Mouse (Mus musculus) right cerebral cortex, postnatal 14 days (tissue): ENCODE results near the gene Mybphl.

ENCODE experiments used
- DNase-seq: peaks from one replicate; pipeline ENCODE4 v3.0.0; 2022

The Mybphl gene

DNA sequence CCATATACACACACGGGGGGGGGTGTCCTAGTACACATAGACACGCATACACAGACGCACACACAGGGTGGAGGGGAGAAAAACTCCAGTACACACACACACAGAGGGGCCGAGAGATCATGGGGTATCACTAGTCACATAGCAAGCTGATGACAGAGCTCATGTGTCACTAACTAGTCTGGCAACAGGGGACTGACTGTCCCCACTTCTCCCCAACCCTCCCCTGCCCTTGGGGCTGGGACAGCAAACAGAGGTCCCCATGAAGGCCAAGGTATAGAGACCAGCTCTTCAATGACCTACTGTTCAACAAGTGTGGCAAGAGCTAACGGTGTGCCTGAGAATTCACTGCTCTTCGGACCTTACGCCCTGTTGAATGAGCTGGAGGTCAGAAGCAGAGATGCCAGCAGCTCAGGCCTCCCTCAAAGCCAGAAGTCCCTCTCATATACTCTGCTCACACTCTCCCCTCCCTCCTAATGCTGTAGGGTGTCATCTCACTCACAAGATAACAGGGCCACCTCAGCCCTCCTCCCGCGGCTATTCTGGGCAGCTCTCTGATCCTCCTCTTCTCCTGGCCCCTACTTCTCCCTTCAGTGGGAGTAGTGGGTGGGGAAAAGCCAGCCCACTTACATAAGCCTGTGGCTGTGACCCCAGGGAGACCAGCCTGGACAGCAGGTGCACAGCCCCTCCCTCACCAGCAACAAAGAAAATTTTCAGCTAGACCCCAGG is at the start of gene Mybphl:
Gene Mybphl (plus strand): TSS at position 642 of the 726 bp plus-strand sequence.
- DNase-seq: no peak

- no peak for DNase-seq
Observed at GRCm38 (mm10) chr3:108318517-108318916, 46.2 kb upstream of the Mybphl start.

DNA sequence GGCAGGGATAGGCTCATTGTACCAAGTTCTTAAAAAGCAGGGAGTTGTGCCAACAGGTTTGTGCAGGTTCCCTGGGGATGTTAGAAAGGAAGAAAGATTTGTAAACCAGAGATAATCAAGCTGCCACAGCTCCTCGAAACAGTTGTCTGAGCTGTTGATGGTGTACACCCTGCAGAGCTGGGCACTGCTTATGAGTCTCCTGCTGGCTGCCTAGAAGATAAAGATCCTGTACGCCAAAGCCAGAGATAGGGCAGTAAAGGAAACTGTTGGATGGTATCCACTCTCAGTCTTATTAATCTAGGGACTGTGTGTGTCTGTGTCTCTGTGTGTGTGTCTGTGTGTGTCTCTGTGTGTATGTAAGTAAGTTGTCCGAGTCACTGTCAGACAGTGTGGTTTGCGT is 43.0 kb upstream of the Mybphl start:
- DNase-seq: no peak

DNA sequence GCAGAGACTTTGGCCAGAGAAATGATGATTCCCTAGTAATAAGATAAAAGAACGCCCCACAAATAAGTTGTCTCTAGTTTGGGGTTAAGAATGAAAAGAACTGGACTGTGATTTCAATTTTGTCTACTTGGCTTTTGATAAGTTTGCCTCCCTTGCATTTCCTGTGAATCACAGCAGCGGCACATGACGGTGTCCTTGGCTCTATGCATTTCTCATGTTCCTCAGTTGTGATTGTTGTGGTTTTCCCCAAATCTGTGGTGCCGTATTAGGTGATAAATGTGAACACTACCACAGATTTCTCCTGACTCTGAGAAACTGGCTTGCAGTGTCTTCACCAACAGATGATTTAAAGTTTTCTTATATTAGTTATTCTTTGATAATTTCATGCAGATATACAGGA is 42.6 kb upstream of the Mybphl start:
- DNase-seq: no peak

DNA sequence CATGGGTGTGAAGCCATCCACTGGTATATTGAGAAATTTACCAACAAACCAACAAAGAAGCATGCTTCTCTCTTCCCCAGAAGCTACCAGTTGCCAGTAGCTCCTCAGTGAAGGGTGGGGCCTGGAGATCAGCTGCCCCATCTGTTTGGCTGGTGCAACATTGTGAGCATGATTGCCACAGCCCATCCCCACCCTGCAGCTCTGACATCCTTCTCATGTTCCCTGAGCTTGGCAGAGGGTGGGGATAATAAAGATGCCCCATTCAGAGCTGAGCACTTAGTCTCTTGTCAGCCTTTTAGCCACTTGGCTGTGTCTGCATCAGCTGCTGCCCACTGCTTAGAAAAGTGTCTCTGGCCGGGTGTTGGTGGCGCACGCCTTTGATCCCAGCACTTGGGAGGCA is 41.7 kb upstream of the Mybphl start:
- DNase-seq: no peak

DNA sequence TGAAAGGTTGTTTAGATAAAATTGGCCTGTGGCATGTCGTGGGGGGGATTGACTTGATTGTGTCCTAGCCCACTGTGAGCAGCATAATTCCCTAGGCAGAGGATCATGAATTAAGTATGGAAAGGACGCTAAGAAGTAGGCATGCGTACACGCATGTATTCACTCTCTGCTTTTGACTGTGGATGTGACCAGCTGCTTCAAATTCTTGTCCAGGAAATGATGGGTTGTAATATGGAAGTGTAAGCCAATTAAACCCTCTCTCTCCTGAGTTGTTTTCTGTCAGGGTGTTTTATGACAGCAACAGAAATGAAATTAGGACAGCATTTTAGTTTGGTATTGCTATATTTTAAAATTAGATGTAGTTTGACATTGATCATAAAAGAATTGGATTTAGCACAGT is 39.9 kb upstream of the Mybphl start:
- DNase-seq: no peak

DNA sequence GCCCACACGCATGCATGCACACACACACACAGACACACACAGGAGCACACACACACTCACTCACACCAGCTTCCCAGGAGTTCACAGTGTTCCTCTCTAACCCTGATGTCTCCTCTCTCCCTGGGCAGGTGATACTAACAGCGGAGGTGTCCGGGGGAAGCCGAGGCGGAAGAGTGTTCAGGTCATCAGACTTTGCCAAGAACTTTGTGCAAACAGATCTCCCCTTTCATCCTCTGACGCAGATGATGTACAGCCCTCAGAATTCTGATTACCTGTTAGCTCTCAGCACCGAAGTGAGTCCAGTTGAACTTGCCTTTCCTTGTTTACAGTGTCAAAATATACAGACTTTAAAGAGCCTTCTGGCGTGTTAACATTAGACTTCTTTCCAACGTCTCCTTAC is 39.2 kb upstream of the Mybphl start:
- DNase-seq: no peak

DNA sequence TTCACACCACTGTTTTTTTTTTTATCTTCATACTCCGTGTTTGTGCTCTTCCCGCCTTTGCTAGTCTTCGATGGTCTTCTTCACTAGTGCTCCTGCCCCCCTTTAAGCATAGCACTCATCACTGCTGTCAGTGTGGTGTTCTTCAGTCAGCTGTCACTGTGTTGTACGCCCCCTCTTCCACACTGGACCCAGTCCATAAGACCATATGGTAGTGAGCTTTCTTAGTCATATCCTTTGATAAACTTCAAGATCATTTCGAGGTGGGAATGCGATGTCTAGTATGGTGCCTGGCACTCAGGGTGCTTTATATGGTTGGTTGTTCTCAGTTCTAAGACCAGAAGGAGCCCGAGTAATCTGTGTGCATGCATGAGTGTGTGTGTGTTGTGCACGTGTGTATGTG is 37.4 kb upstream of the Mybphl start:
- DNase-seq: no peak

GRCm38 (mm10) chr3:108327916-108328315 is 36.8 kb upstream of the Mybphl start:
- DNase-seq: no peak

DNA sequence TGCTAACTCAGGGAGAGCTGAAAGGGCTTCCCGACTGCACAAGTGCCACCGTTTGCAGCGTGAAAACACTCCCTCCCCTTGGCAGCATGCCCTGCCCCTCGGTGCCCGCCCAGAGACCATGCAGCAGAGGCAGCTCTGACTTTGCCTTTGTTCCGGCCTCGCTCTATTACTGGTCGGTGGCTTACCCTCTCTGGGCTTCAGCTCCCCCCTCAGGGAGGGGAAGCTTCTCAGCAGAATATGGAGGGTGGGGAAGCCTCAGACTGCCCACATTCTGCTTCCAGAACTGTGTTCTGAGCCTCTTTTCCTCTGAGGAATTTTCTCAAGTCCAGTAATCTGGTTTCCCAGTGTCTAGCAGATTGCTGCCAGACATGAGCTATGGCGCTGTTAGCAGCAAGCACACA is 36.3 kb upstream of the Mybphl start:
- peak; percentile 58 for DNase-seq

- DNase-seq: no peak
Observed at GRCm38 (mm10) chr3:108330812-108331211, 33.9 kb upstream of the Mybphl start.

GRCm38 (mm10) chr3:108336878-108337277 is 27.8 kb upstream of the Mybphl start:
- no peak for DNase-seq

DNA sequence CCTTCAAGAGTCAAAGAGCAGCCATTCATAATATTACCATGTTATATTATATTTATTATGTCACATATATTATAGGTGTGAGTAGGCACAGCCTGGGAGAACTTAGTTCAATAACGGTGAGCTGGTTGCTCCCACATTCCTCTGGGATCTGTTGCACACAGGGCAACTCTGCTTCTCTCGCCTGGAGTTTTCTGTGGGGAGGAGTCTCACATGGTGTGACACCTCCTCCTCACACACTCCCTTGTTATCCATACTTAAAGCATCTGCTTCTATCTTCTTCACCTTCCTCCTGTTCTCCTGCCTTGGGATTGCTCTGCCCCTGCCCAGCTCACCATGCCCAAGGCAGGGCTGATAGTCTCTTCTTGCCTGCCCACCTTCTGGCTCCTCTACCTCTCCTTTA is 23.7 kb upstream of the Mybphl start:
- DNase-seq: no peak

- no peak for DNase-seq
Observed at GRCm38 (mm10) chr3:108342185-108342584, 22.5 kb upstream of the Mybphl start.

- no peak for DNase-seq
Observed at GRCm38 (mm10) chr3:108345855-108346254, 18.9 kb upstream of the Mybphl start.

DNA sequence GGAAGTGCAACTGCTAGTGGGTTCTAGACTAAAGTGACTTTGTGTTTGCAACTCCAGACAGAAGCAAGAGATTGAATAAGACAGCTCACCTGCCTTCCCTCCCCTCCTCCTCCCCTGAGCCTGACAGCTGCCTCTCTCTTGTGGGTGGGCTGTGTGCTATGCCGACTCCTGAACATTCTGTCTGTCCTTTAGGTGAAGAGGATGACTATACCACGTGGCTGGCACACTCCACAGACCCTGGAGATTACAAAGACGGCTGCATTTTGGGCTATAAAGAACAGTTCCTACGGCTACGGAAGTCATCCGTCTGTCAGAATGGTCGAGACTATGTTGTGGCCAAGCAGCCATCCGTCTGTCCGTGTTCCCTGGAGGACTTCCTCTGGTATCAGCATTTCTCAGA is 16.3 kb upstream of the Mybphl start:
- DNase-seq: no peak

GRCm38 (mm10) chr3:108355245-108355644 is 9.5 kb upstream of the Mybphl start:
- no peak for DNase-seq

DNA sequence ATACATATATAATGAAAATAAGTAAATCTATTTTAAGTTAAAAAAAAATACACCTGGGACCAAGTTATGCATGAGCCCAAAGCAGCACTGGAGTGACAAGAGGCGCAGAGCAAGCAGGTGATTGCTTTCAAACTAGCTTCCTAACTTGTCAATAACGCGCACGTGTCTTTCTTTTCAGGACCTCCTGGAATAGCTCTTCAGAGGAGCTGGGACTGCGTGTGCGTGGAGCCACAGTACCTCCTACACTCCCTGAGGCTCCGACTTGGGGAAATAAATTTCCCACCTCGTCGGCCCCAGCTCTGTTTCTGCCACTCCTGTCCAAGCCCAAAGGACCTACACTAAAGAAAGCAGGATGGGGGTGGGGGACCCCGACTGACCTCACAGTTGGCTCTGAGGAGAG is 7.7 kb upstream of the Mybphl start:
- no peak for DNase-seq

DNA sequence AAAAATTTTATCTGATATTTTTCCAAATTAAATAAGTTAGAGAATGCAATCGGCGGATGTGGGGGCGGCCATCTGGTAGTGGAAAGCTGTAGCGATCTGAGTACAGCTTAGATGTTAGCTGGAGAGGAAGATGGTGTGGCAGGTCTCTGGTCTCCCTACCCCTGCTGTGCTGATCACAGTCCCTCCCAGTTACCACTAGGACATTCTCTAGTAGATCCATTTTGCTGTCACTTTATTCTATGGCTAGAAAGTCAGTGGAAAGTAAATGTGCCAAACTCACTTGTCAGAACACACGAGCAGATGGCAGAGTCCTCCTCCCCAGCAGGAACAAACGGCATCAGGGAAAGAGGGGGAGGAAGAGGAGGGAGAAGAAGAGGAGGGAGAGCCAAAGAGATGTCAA is 6.3 kb upstream of the Mybphl start:
- DNase-seq: no peak

GRCm38 (mm10) chr3:108360894-108361293 is 3.8 kb upstream of the Mybphl start:
- no peak for DNase-seq

- DNase-seq: no peak
Observed at GRCm38 (mm10) chr3:108363626-108364025, 1.1 kb upstream of the Mybphl start.

DNA sequence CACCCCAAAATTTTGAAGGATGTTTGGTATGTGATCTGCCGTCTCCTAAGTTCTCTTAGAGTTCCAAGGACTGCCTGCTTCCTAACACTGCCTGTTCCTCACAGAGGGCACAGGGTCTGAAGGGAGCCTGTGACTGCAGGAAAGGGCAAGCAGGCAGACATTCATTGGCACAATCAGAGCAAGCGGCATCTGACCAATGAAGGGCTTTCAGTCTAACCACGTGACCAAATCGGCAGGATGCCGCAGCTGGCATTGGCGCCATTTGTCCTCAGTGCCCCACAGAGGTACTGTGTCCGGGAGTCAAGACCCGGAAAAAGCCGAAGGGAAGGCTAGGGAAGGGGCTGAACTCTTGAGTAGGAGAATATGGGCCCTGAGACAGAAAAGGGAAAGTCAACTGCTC is 2.5 kb downstream of the Mybphl start:
- DNase-seq: no peak

DNA sequence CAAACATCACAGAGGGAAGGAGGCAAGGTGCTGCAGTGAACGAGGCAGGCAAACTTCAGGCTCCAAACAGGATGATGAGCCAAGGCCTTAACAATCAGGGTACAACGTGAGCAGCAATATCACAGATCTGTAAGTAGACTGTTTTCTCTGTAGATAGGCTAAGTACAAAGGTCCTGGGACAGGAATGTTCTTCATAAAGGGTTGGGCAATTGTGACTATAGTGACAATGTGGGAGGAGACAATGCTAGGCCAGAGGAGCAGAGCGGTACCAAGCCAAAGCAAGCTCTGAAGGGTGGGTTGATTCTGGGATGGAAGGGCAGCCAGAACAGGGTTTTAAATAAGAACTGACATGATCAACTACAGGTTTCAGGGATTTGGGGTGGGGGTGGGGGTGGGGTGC is 3.1 kb downstream of the Mybphl start:
- DNase-seq: no peak

DNA sequence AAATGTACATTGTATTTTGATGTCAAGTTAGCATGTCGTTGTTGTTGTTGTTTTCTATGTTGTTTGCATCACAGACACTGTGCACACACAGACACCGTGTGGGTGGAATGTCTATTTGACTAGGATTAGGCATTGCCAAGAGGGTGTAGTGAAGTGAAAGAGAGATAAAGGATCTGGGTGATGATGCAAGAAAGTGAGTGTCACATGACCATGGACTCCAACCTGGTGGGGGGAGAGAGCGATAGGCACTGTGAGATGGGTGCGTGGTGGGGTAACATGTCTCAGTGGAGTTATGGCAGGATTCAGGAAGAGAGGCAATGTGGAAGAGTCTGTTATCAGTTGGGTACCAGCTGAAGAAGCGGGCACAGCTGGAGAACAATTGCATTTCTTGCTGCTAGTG is 4.0 kb downstream of the Mybphl start:
- no peak for DNase-seq

DNA sequence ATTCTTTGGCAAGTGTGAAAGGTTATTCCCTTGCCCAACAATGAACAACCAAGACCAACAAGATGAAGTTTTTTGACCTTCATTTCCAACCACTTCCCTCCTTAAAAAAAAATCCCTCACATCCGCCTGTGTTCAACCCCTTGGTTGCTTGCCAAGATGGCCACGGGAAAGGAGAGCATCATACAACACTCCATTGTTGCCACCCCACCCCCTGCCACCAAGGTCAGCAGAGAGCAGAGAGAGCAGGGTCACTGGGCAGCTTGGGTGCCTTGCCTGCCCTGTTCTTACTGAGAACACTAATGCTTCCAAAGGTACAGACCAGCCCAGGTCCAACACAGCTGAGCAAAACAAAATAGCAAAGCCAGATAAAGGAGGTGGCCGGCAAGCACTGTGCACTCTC is 7.6 kb downstream of the Mybphl start:
- no peak for DNase-seq

DNA sequence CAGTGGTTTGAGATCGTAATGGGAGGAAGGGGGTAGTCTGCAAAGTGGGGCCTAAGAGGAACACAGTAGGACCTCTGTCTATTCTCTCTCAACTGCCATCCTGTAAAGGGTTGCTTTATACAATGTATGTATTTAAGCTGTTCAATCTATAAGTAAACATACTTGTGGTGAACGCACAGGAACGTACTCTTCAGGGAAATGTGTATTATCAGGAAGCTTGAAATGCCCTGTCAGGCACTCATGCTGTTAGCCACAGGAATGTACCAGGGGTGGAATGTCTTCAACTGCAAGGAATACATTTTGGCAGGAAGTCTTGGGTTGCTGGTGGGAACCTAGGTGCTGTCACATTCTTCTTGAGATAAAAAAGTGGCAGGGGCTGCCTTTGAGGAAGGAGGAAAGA is 8.0 kb downstream of the Mybphl start:
- DNase-seq: no peak
